Mouse (Mus musculus): ENCODE measurements at regions not wholly inside any gene's neighbourhood (a gene's known extent, or its start where the extent isn't known, plus 50 kb on each side); places are given as distances from the start of the nearest gene placed in this dataset. TPM values are rescaled to one million over a fixed set of nuclear protein-coding genes. Genes with fewer than 3 reads are reported as not detected.

GRCm38 (mm10) chr4:137104447-137105044 lies 55.9 kb upstream of the Zbtb40 start:
- Histone ChIP-seq H3K36me3 (ENCODE audit: control insufficient read depth, insufficient read depth, low read length) (no peaks in the 10 kb centered on the region), H3K9me3 (ENCODE audit: control insufficient read depth, low read length) (no peaks in the 10 kb centered on the region), H3K27ac (ENCODE audit: low read depth, low read length) (no peak overlapping the region), H3K27me3 (ENCODE audit: control insufficient read depth, insufficient read depth, low read length) (no peaks in the 10 kb centered on the region), H3K4me2 (ENCODE audit: low read depth) (no peak overlapping the region), H3K4me3 (ENCODE audit: low read depth, low read length) (no peak overlapping the region), H3K4me1 (ENCODE audit: control insufficient read depth, insufficient read depth, low read length) (no peaks in the 10 kb centered on the region; the same call in 1 of the 2 replicates), H3K9ac (ENCODE audit: low read length) (no peak overlapping the region)
- 76% methylated on average over 10 of the region's 10 CpGs for WGBS
- DNase-seq (ENCODE audit: low spot score) (no peak), ATAC-seq (ENCODE audit: insufficient read depth, low FRiP score, low TSS enrichment) (no peak)

- H3K27me3 ChIP-seq (ENCODE audit: control insufficient read depth, insufficient read depth, low read length) = no peaks in the 10 kb centered on the region
- H3K36me3 ChIP-seq (ENCODE audit: control insufficient read depth, insufficient read depth, low read length) = no peaks in the 10 kb centered on the region
- no peak overlapping the region for H3K4me3 ChIP-seq (ENCODE audit: low read depth, low read length)
- H3K4me1 ChIP-seq (ENCODE audit: control insufficient read depth, insufficient read depth, low read length) = no peaks in the 10 kb centered on the region
- WGBS = 92% methylated on average over 12 of the region's 12 CpGs
- DNase-seq (ENCODE audit: low spot score) (no peak), ATAC-seq (ENCODE audit: insufficient read depth, low FRiP score, low TSS enrichment) (no peak)
- no peak overlapping the region for H3K9ac ChIP-seq (ENCODE audit: low read length)
- H3K27ac ChIP-seq (ENCODE audit: low read depth, low read length) = no peak overlapping the region
- no peak overlapping the region for H3K4me2 ChIP-seq (ENCODE audit: low read depth)
- H3K9me3 ChIP-seq (ENCODE audit: control insufficient read depth, low read length) = no peaks in the 10 kb centered on the region
These were observed 52.6 kb upstream of the Zbtb40 start for GRCm38 (mm10) chr4:137101169-137101568.

- Histone ChIP-seq H3K27ac (ENCODE audit: low read depth, low read length) (no peak overlapping the region), H3K4me2 (ENCODE audit: low read depth) (no peak overlapping the region), H3K9ac (ENCODE audit: low read length) (no peak overlapping the region), H3K27me3 (ENCODE audit: control insufficient read depth, insufficient read depth, low read length) (no peaks in the 10 kb centered on the region), H3K4me1 (ENCODE audit: control insufficient read depth, insufficient read depth, low read length) (no peaks in the 10 kb centered on the region), H3K36me3 (ENCODE audit: control insufficient read depth, insufficient read depth, low read length) (no peaks in the 10 kb centered on the region), H3K4me3 (ENCODE audit: low read depth, low read length) (no peak overlapping the region), H3K9me3 (ENCODE audit: control insufficient read depth, low read length) (no peaks in the 10 kb centered on the region)
- WGBS = 96% methylated on average over 4 of the region's 4 CpGs
- ATAC-seq (ENCODE audit: insufficient read depth, low FRiP score, low TSS enrichment) = no peak
- DNase-seq (ENCODE audit: low spot score) = no peak
These were observed 52.2 kb upstream of the Zbtb40 start for GRCm38 (mm10) chr4:137100756-137101155.

Small RNAs in the stretch of these regions (microRNA-seq; reads per million reads assigned to microRNA genes)
- gene Gm23263 (not detected), gene Gm25399 (not detected)

Measured in neural tube, embryonic 11.5 days (tissue).